Mouse (Mus musculus) kidney, embryonic 16.5 days (tissue): ENCODE data around the gene Kif5c. TPM values are rescaled to one million over a fixed set of nuclear protein-coding genes. Genes with fewer than 3 reads are reported as not detected.

Source experiments
- ATAC-seq: fragments of 200-750 bp; cut with Nextera tagmentation; 2 replicates; pipeline ENCODE4 v1.8.0; 2017; ENCODE audit warnings: moderate TSS enrichment; ENCODE audit not compliant: low FRiP score, low TSS enrichment
- H3K27ac ChIP-seq: fragments of 300-500 bp; sonication (generic); 2 replicates; pipeline ENCODE4 v1.5.1; 2014; ENCODE audit warnings: low read length
- H3K27me3 ChIP-seq: fragments of 300-500 bp; sonication (generic); 2 replicates; pipeline ENCODE4 v1.6.1; 2014; ENCODE audit warnings: low read length, control low read depth, mixed read lengths; ENCODE audit not compliant: insufficient read depth
- H3K36me3 ChIP-seq: fragments of 300-500 bp; sonication (generic); 2 replicates; pipeline ENCODE4 v1.6.1; 2014; ENCODE audit warnings: low read length, control low read depth, mixed read lengths; ENCODE audit not compliant: insufficient read depth
- H3K4me1 ChIP-seq: fragments of 300-500 bp; sonication (generic); 2 replicates; pipeline ENCODE4 v1.6.1; 2014; ENCODE audit warnings: low read length, control low read depth, mixed read lengths; ENCODE audit not compliant: insufficient read depth
- H3K4me2 ChIP-seq: fragments of 300-500 bp; sonication (generic); replicated peaks from 2 replicates; pipeline ENCODE4 v1.6.1; 2014; ENCODE audit warnings: low read depth, low read length
- H3K4me3 ChIP-seq: fragments of 300-500 bp; sonication (generic); 2 replicates; pipeline ENCODE4 v1.5.1; 2014; ENCODE audit warnings: mild to moderate bottlenecking, low read length
- H3K9ac ChIP-seq: fragments of 300-500 bp; sonication (generic); replicated peaks from 2 replicates; pipeline ENCODE4 v1.6.1; 2014; ENCODE audit warnings: low read length
- H3K9me3 ChIP-seq: fragments of 300-500 bp; sonication (generic); 2 replicates; pipeline ENCODE4 v1.6.1; 2016; ENCODE audit warnings: low read length, control low read depth
- WGBS: fragments of 180-500 bp; shearing (Covaris S2); extraction: QIAGEN DNeasy Blood & Tissue Kit; methylation state at CpG from one replicate; pipeline ENCODE4 v1.1.7; 2014; 5-methylcytosine and 5-hydroxymethylcytosine counted together
- polyA plus RNA-seq: library from polyadenylated mRNA; unstranded; fragments of >200 nt; fragmentation: Nextera tagmentation; extraction: Ambion mirVana; gene quantifications from 2 replicates; pipeline ENCODE4 v1.2.1, GENCODE M21; 2015

The Kif5c gene
- polyA plus RNA-seq, 1 experiment from 2014 or later: 5.0 TPM

GRCm38 (mm10) chr2:49679135-49679964 is 60.3 kb downstream of the Kif5c start:
- Histone ChIP-seq H3K9me3 (no peaks in the 10 kb centered on the region), H3K4me3 (no peak overlapping the region), H3K36me3 (no peaks in the 10 kb centered on the region), H3K27ac (peak overlapping the region; percentile 49; the same call in 1 of the 2 replicates), H3K9ac (no peak overlapping the region), H3K4me2 (no peak overlapping the region), H3K4me1 (peaks cover 8% of the 10 kb centered on the region), H3K27me3 (no peaks in the 10 kb centered on the region)
- WGBS: 48% methylated on average over 16 of the region's 16 CpGs
- peak; percentile 40; the same call in 1 of the 2 replicates for ATAC-seq

- Histone ChIP-seq H3K27ac (no peak overlapping the region), H3K4me1 (peaks cover 8% of the 10 kb centered on the region), H3K4me3 (no peak overlapping the region), H3K9ac (no peak overlapping the region), H3K4me2 (no peak overlapping the region), H3K9me3 (no peaks in the 10 kb centered on the region), H3K36me3 (no peaks in the 10 kb centered on the region), H3K27me3 (no peaks in the 10 kb centered on the region)
- no peak for ATAC-seq
- WGBS: 84% methylated on average over 6 of the region's 6 CpGs
Measured at GRCm38 (mm10) chr2:49682754-49683153, 63.7 kb downstream of the Kif5c start.

- Histone ChIP-seq H3K9ac (no peak overlapping the region), H3K4me2 (no peak overlapping the region), H3K9me3 (no peaks in the 10 kb centered on the region), H3K27me3 (no peaks in the 10 kb centered on the region), H3K4me1 (no peaks in the 10 kb centered on the region), H3K4me3 (no peak overlapping the region), H3K36me3 (no peaks in the 10 kb centered on the region), H3K27ac (no peak overlapping the region)
- 60% methylated on average over 2 of the region's 2 CpGs for WGBS
- no peak for ATAC-seq
Measured at GRCm38 (mm10) chr2:49684808-49685207, 65.7 kb downstream of the Kif5c start.

GRCm38 (mm10) chr2:49690421-49690826 is 71.3 kb downstream of the Kif5c start:
- Histone ChIP-seq H3K9ac (no peak overlapping the region), H3K27ac (no peak overlapping the region), H3K36me3 (no peaks in the 10 kb centered on the region), H3K4me2 (no peak overlapping the region), H3K4me1 (no peaks in the 10 kb centered on the region), H3K27me3 (no peaks in the 10 kb centered on the region), H3K4me3 (no peak overlapping the region), H3K9me3 (no peaks in the 10 kb centered on the region)
- ATAC-seq: no peak
- WGBS: 71% methylated on average over 9 of the region's 9 CpGs

DNA sequence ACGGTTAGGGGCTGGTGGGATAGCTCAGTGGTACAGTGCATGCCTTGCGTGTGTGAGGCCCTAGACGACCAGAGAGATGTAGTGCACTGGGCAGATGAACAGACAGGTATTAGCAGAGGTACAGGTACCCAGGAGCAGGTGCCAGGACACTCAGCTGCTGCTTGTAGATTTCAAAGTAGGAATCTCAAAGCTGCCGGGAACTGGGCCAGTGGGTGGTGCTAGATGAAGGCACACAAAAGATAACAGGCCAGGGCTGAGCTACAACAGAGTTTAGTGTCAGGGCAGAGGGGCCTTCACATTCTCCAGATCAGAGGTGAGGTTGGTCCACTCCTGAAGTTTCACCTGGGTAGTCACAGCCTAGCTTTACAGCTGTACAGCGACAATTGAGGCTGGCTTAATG is 72.3 kb downstream of the Kif5c start:
- H3K4me3 ChIP-seq: no peak overlapping the region
- no peaks in the 10 kb centered on the region for H3K36me3 ChIP-seq
- no peak overlapping the region for H3K27ac ChIP-seq
- H3K27me3 ChIP-seq: no peaks in the 10 kb centered on the region
- whole genome bisulfite sequencing: 82% methylated on average over 5 of the region's 5 CpGs
- no peaks in the 10 kb centered on the region for H3K4me1 ChIP-seq
- no peak overlapping the region for H3K4me2 ChIP-seq
- no peaks in the 10 kb centered on the region for H3K9me3 ChIP-seq
- no peak overlapping the region for H3K9ac ChIP-seq
- ATAC-seq: no peak

DNA sequence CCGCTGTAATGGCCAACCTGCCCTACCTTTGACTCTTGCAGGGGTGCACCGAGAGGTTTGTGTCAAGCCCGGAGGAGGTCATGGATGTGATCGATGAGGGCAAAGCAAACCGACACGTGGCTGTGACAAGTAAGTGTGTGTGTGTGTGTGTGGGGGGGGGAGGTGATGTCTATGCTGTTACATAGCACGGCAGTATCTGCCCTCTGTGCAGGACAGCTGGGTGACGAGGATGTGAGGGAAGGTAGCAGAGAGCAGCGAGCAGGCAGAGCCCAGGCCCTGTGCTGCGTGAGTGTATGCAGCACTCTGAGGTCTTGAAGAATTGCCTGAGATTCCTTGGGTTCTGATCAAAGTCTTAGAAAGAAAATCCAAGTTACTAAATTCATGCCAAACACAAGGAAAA is 75.6 kb downstream of the Kif5c start:
- Histone ChIP-seq H3K4me3 (no peak overlapping the region), H3K9me3 (no peaks in the 10 kb centered on the region), H3K27ac (no peak overlapping the region), H3K36me3 (no peaks in the 10 kb centered on the region), H3K9ac (no peak overlapping the region), H3K4me2 (no peak overlapping the region), H3K4me1 (peaks cover 7% of the 10 kb centered on the region), H3K27me3 (no peaks in the 10 kb centered on the region)
- 55% methylated on average over 10 of the region's 10 CpGs for WGBS
- ATAC-seq: no peak

DNA sequence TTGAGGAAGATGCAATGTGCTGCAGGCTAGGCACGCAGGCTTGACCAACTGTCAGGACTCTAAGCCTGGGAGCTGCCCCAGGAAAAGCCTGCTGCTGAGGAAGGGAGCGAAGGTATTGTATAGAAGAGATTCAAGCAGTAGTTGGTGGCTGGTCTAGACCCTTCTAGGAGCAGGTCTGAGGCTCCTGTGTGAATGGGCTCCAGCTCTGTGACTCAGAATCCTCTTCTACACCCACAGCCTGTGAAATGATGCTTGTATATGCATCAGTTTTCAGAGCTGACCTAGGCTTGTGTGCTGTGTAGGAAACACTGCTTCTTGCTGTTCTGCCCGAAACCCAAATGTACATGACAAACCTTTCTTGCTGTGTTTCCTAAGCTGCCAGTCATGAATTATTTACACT is 76.4 kb downstream of the Kif5c start:
- H3K4me2 ChIP-seq: no peak overlapping the region
- H3K4me1 ChIP-seq: peaks cover 7% of the 10 kb centered on the region
- no peaks in the 10 kb centered on the region for H3K27me3 ChIP-seq
- no peak overlapping the region for H3K27ac ChIP-seq
- ATAC-seq: no peak
- 91% methylated on average over 3 of the region's 3 CpGs for WGBS
- H3K36me3 ChIP-seq: no peaks in the 10 kb centered on the region
- no peaks in the 10 kb centered on the region for H3K9me3 ChIP-seq
- H3K9ac ChIP-seq: no peak overlapping the region
- H3K4me3 ChIP-seq: no peak overlapping the region

DNA sequence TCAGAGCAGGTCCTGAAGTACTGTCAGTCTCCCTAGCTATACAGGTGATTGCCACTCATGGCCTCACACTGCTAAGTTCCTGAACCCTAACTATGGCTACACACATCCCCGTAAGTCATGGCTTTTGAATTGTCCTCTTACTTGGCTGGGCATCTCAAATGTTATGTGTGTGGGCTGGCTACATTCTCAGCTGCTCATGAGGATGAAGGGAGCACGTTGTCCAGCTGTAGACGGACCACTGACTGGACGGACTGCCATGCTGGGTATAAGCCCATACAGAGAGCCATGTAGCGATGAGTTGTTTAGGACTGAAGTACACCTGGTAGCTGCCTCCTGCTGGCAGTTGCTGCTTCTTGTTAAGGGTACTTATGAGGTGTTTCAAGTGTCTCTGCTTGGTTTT is 79.8 kb downstream of the Kif5c start:
- Histone ChIP-seq H3K27me3 (no peaks in the 10 kb centered on the region), H3K4me1 (peaks cover 7% of the 10 kb centered on the region), H3K9ac (no peak overlapping the region), H3K27ac (no peak overlapping the region), H3K4me3 (no peak overlapping the region), H3K9me3 (no peaks in the 10 kb centered on the region), H3K36me3 (no peaks in the 10 kb centered on the region), H3K4me2 (no peak overlapping the region)
- no peak for ATAC-seq
- 94% methylated on average over 5 of the region's 5 CpGs for WGBS

- Histone ChIP-seq H3K9me3 (no peaks in the 10 kb centered on the region), H3K4me1 (peaks cover 7% of the 10 kb centered on the region), H3K4me3 (no peak overlapping the region), H3K4me2 (no peak overlapping the region), H3K27me3 (no peaks in the 10 kb centered on the region), H3K9ac (no peak overlapping the region), H3K27ac (no peak overlapping the region), H3K36me3 (no peaks in the 10 kb centered on the region)
- 85% methylated on average over 22 of the region's 22 CpGs for WGBS
- no peak for ATAC-seq
Measured at GRCm38 (mm10) chr2:49700176-49700971, 81.3 kb downstream of the Kif5c start.

DNA sequence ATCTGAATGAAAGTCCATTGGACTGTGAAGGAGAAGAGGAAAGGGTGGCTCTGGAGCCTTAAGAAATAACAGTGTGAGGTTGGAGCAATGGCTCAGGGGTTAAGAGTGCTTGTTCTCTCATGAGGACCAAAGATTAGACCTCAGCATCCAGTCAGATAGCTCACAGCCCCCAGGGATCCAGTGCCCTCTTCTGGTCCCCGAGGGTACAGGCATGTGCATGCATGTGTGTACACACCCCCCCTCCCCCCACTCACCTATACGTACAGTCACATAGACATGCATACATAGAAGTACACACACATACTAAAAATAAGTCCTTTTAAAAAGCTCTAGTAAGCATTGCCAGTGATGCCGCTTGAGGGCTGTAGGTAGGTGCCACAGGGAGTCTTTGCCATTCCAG is 91.1 kb downstream of the Kif5c start:
- Histone ChIP-seq H3K27ac (no peak overlapping the region), H3K9ac (no peak overlapping the region), H3K4me1 (no peaks in the 10 kb centered on the region), H3K36me3 (no peaks in the 10 kb centered on the region), H3K4me2 (no peak overlapping the region), H3K27me3 (no peaks in the 10 kb centered on the region), H3K4me3 (no peak overlapping the region), H3K9me3 (no peaks in the 10 kb centered on the region)
- whole genome bisulfite sequencing: 78% methylated on average over 3 of the region's 3 CpGs
- ATAC-seq: no peak
